Mouse (Mus musculus): ENCODE results near the gene Nrip1.

DNA sequence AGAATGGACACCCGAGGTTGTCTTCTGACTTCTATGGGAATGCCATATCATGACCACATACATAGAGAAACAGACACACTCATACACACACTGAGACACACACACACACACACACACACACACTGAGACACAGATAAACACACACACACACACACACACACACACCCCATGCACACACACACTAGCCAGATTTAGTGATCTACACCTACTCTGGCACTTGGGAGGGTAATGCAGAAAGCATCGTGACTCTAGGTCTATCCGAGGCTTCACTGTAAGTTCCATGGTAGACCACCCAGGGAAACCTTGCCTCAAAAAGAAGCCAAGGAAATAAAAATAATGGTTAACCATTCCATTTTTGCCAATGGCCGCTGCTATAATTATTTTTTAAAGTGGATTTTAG lies 134.8 kb downstream of the Nrip1 start:
- TF ChIP-seq POLR2AphosphoS2 (IDR thresholded peaks at IDR 0.05; ENCODE audit: low read depth, low read length) (no peak), CTCF (conservative IDR thresholded peaks at IDR 0.05 in 1 of 2, IDR thresholded peaks at IDR 0.05 in 1 of 2; ENCODE audit: low read depth in 2 of 2, low read length in 2 of 2) (no peak), NRF1 (IDR thresholded peaks at IDR 0.05; ENCODE audit: low read depth, low read length) (no peak), SIN3A (IDR thresholded peaks at IDR 0.05; ENCODE audit: low read length) (no peak), POLR2A (IDR thresholded peaks at IDR 0.05; ENCODE audit: low read depth, low read length) (no peak), ZC3H11A (IDR thresholded peaks at IDR 0.05; ENCODE audit: low read depth, low read length) (no peak)

Measured in CH12.LX (cell line).